Mouse (Mus musculus) mesoderm, embryonic 11.5 days (tissue): Measurements from ENCODE around the gene Lax1.

Experiments
- DNase-seq: peaks from one replicate; pipeline ENCODE4 v3.0.0-alpha.2; 2012; ENCODE audit warnings: low read depth, low spot score

The Lax1 gene

GRCm38 (mm10) chr1:133632168-133632567 is 57.7 kb downstream of the Lax1 start:
- DNase-seq = no peak
